Mouse (Mus musculus) CD4-positive helper T cell, adult 2 months (primary cell): ENCODE results near the gene Vmn1r89.

Source experiments
- DNase-seq: peaks from one replicate; pipeline ENCODE4 v3.0.0-alpha.2; 2012; ENCODE audit warnings: low read depth, missing footprints, low spot score

Gene Vmn1r89

GRCm38 (mm10) chr7:13212720-13213119, at the start of gene Vmn1r89:
Vmn1r89 (plus strand) TSS chr7:13213020.
- DNase-seq = no peak

- DNase-seq = no peak
These were observed 48.2 kb downstream of the Vmn1r89 start for GRCm38 (mm10) chr7:13260746-13261700.

GRCm38 (mm10) chr7:13263851-13264250, 51.0 kb downstream of the Vmn1r89 start:
- DNase-seq = no peak

GRCm38 (mm10) chr7:13264396-13264795, 51.6 kb downstream of the Vmn1r89 start:
- no peak for DNase-seq

- DNase-seq = no peak
These were observed 56.0 kb downstream of the Vmn1r89 start for GRCm38 (mm10) chr7:13268749-13269260.

GRCm38 (mm10) chr7:13269394-13269793, 56.6 kb downstream of the Vmn1r89 start:
- DNase-seq = no peak
